Mouse (Mus musculus) heart, embryonic 12.5 days (tissue): ENCODE results near the gene Nup50. TPM values are rescaled to one million over a fixed set of nuclear protein-coding genes. Genes with fewer than 3 reads are reported as not detected.

Experiments used
- ATAC-seq: fragments of 200-750 bp; cut with Nextera tagmentation; 2 replicates; pipeline ENCODE4 v1.8.0; 2017; ENCODE audit warnings: moderate TSS enrichment, moderate library complexity; ENCODE audit not compliant: insufficient number of reproducible peaks, low FRiP score
- H3K27ac ChIP-seq: fragments of 300-500 bp; sonication (generic); 2 replicates; pipeline ENCODE4 v1.5.1; 2016; ENCODE audit warnings: mild to moderate bottlenecking, moderate library complexity; ENCODE audit not compliant: poor library complexity, severe bottlenecking
- H3K27me3 ChIP-seq: fragments of 300-500 bp; sonication (generic); replicated peaks from 2 replicates; pipeline ENCODE4 v1.6.1; 2016; ENCODE audit warnings: mild to moderate bottlenecking, moderate library complexity
- H3K36me3 ChIP-seq: fragments of 300-500 bp; sonication (generic); 2 replicates; pipeline ENCODE4 v1.6.1; 2016; ENCODE audit warnings: mild to moderate bottlenecking, moderate library complexity
- H3K4me1 ChIP-seq: fragments of 300-500 bp; sonication (generic); replicated peaks from 2 replicates; pipeline ENCODE4 v1.6.1; 2016; ENCODE audit warnings: mild to moderate bottlenecking
- H3K4me2 ChIP-seq: fragments of 300-500 bp; sonication (generic); 2 replicates; pipeline ENCODE4 v1.6.1; 2016; ENCODE audit warnings: mild to moderate bottlenecking, moderate library complexity
- H3K4me3 ChIP-seq: fragments of 300-500 bp; sonication (generic); 2 replicates; pipeline ENCODE4 v1.5.1; 2016; ENCODE audit warnings: mild to moderate bottlenecking
- H3K9ac ChIP-seq: fragments of 300-500 bp; sonication (generic); 2 replicates; pipeline ENCODE4 v1.6.1; 2016; ENCODE audit warnings: mild to moderate bottlenecking, moderate library complexity
- H3K9me3 ChIP-seq: fragments of 300-500 bp; sonication (generic); replicated peaks from 2 replicates; pipeline ENCODE4 v1.6.1; 2016; ENCODE audit warnings: mild to moderate bottlenecking, moderate library complexity
- WGBS: fragments of 180-500 bp; shearing (Covaris S2); methylation state at CpG from one replicate; pipeline ENCODE4 v1.1.7; 2016; 5-methylcytosine and 5-hydroxymethylcytosine counted together
- polyA plus RNA-seq: library from polyadenylated mRNA; unstranded; fragments of >200 nt; fragmentation: Nextera tagmentation; extraction: Ambion mirVana; gene quantifications from 2 replicates; pipeline ENCODE4 v1.2.1, GENCODE M21; 2016

The Nup50 gene
- polyA plus RNA-seq, 1 experiment from 2014 or later, result 32.3 TPM

DNA sequence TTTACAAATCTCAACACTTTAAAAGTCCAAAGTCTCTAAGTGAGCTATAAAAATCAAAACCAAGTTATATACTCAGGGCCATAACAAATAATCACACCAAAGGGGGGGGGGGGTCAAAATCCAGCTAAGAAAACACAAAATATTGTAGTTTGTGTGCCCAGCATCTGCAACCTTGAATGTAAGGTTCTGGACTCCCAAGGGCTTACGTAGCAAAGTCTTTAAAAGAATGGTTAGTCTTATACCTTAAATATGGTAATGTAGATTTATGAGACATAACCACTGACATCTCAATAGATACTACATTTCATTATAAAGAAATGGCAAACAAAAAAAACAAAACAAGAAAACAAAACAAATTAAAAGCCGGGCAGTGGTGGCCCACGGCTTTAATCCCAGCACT, 3.3 kb upstream of the Nup50 start, which contains the start of gene Gm29666:
Gene Gm29666, minus strand, starts transcription at position 101 of the 400 bp plus-strand sequence.
- Histone ChIP-seq H3K36me3 (no peaks in the 10 kb centered on the region; the same call in 1 of the 2 replicates), H3K9ac (no peak within 1 kb of the TSS), H3K27me3 (no peaks in the 10 kb centered on the region), H3K4me1 (peaks cover 11% of the 10 kb centered on the region), H3K4me3 (no peak within 1 kb of the TSS), H3K4me2 (no peak within 1 kb of the TSS), H3K9me3 (no peaks in the 10 kb centered on the region), H3K27ac (no peak within 1 kb of the TSS)
- ATAC-seq, result no peak
- 96% methylated on average over 3 of the region's 3 CpGs for WGBS

DNA sequence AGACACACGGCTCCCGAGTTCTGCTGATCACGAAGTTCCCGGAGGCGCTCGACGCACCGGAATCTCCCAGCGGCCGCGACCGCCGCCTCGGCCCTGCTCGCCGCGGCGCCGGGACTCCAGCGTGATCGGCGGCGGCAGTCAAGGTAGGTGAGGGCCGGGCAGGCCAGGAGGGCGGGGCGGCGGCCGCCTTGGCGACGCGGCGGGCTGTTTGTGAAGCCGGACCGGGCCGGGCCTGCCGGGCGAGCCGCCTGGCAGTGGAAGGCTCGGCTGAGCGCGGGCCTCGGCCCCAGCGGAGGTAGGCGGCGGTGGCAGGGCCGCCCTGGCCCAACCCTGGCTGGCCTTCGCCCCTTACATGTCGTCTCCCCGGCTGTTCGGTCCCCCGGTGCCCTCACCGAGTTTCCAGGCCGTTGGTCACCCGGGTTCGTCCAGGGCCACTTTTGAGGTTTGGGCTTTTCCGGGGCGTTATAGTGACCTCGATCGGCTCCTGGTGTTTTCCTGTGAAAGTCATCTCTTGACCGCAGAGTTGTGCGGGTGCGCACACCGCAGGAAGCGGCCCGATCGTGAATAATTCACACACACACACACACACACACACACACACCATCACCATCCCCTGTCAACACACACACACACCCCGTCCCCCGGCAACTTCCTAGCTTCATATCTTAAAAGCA, 434 bp downstream of the Nup50 start:
- H3K27me3 ChIP-seq, result no peaks in the 10 kb centered on the region
- H3K9ac ChIP-seq, result peak overlapping the region; percentile 99
- peaks cover 14% of the 10 kb centered on the region for H3K36me3 ChIP-seq
- peak overlapping the region; percentile 96 for H3K4me3 ChIP-seq
- WGBS, result under 1% methylated on average over 65 of the region's 68 CpGs
- peak overlapping the region; percentile 93 for H3K27ac ChIP-seq
- peak overlapping the region; percentile 81 for H3K4me2 ChIP-seq
- ATAC-seq, result peak; percentile 84
- H3K4me1 ChIP-seq, result peaks cover 21% of the 10 kb centered on the region
- no peaks in the 10 kb centered on the region for H3K9me3 ChIP-seq

DNA sequence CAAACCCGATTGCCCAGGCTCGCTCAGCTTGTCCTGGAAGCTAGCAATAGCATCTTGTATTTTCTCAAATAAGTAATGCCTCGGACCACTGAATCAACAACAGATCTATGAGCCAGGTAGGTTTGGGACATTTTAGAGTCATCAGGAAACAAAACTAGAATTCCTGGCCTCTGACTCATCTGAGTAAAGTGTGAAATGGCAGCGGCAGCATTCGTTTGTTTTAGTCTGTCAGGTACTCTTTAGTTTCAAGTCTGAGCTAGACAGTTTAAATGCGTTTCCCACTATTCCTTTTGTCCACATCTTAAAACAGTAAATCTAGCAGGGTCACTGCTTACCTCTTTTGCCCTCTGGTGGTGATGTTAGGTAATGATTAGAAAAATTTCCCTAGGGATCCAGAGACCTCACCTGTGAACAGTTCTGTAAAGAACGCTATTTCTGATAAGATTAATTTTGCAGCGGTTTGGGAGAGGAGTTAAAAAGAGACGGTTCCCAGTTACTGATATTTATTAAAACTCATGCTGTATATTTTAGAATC, 1.6 kb downstream of the Nup50 start:
- ATAC-seq, result no peak
- Histone ChIP-seq H3K4me3 (peak overlapping the region; percentile 96), H3K36me3 (peaks cover 26% of the 10 kb centered on the region), H3K27me3 (no peaks in the 10 kb centered on the region), H3K9ac (peak overlapping the region; percentile 99), H3K9me3 (no peaks in the 10 kb centered on the region), H3K4me2 (peak overlapping the region; percentile 81), H3K27ac (0 out of 2 replicates have a peak overlapping the region, but pooled peaks have one; percentile 21), H3K4me1 (peaks cover 21% of the 10 kb centered on the region)
- WGBS, result 10% methylated on average over 9 of the region's 9 CpGs

DNA sequence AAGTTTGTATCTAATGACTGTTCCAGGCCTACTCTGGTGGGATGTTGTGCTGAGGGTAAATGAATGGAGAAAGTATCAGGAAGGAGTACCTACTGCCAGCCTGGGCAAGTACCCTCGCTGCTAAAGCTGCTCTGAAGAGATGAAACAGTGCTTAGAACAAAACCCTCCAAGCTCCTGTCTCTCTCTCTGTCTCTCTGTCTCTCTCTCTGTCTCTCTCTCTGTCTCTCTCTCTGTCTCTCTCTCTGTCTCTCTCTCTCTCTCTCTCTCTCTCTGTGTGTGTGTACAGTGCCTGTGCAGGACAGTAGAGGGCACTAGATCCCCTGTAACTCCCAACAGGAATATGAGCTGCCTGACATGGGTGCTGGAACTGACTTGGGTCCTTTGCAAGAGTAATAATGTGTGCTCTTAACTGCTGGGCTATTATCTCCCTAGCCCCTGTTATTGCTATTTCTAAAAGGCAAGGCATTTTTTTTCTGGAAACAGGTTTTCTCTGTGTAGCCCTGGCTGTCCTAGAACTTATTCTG, 2.3 kb downstream of the Nup50 start:
- Histone ChIP-seq H3K27ac (no peak overlapping the region), H3K4me3 (no peak overlapping the region), H3K4me1 (peaks cover 21% of the 10 kb centered on the region), H3K4me2 (peak overlapping the region; percentile 27), H3K27me3 (no peaks in the 10 kb centered on the region), H3K9ac (0 out of 2 replicates have a peak overlapping the region, but pooled peaks have one; percentile 46), H3K9me3 (no peaks in the 10 kb centered on the region), H3K36me3 (peaks cover 33% of the 10 kb centered on the region)
- WGBS, result 74% methylated on average over 1 of the region's 1 CpGs
- no peak for ATAC-seq

DNA sequence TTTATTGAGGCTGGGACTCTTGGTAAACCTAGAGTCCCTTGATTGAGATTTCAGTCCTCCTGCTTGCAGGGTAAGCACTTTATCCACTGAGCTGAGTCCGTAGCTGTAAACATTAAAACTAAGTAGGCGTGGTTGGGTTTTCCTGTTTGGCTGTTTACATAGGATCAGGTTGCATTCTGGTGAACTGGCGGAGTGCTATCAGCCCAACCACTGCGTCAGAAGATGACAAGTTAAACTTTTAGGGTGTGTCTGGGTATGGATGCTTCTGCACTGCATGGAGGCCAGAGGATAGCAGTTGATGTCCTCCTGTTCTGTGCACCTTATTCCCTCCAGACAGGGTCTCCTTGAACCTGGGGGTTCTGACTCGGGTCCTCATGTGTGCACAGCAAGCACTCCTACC, 9.1 kb downstream of the Nup50 start:
- no peak overlapping the region for H3K27ac ChIP-seq

DNA sequence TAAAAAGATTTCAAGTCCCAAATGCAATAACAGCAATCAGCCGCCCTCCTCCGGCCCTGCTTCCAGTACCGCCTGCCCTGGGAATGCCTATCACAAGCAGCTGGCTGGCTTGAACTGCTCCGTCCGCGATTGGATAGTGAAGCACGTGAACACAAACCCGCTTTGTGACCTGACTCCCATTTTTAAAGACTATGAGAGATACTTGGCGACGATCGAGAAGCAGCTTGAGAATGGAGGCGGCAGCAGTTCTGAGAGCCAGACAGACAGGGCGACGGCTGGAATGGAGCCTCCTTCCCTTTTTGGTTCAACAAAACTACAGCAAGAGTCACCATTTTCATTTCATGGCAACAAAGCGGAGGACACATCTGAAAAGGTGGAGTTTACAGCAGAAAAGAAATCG, 11.7 kb downstream of the Nup50 start:
- Histone ChIP-seq H3K4me2 (no peak overlapping the region), H3K9me3 (no peaks in the 10 kb centered on the region), H3K9ac (no peak overlapping the region), H3K4me1 (0 out of 2 replicates have a peak, but pooled peaks cover 3% of the 10 kb centered on the region), H3K36me3 (peaks cover 99% of the 10 kb centered on the region), H3K27me3 (no peaks in the 10 kb centered on the region), H3K27ac (no peak overlapping the region), H3K4me3 (no peak overlapping the region)
- no peak for ATAC-seq
- WGBS, result 93% methylated on average over 16 of the region's 16 CpGs

More for the DNA sequence above, 9.1 kb downstream of the Nup50 start:
- H3K9ac ChIP-seq, result no peak overlapping the region
- no peak overlapping the region for H3K4me2 ChIP-seq
- no peak overlapping the region for H3K4me3 ChIP-seq
- H3K36me3 ChIP-seq, result peaks cover 97% of the 10 kb centered on the region
- WGBS, result 62% methylated on average over 5 of the region's 5 CpGs
- H3K4me1 ChIP-seq, result no peaks in the 10 kb centered on the region
- peak; percentile 69; the same call in 1 of the 2 replicates for ATAC-seq
- H3K27me3 ChIP-seq, result no peaks in the 10 kb centered on the region
- H3K9me3 ChIP-seq, result no peaks in the 10 kb centered on the region

DNA sequence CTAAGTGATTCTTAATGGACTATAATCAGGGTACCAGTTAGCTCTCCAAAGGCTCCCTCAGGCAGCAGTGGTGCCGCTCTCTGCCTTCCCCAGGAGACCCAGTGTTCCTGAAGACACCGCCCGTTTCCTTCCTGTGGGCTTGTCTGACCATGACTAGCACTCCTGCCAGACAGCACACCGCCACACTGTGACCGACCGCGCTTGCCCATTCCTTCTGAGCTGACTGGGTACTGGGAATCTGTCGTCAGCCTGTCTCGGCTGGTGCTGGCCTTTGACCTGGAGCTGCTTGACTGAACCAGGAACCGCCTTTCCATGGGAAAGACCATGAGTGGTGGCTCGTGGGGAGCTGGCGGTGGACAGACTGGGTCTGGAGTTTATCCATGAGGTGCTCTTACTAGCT, 16.9 kb downstream of the Nup50 start:
- H3K4me1 ChIP-seq, result peaks cover 13% of the 10 kb centered on the region
- 56% methylated on average over 12 of the region's 12 CpGs for WGBS
- no peaks in the 10 kb centered on the region for H3K27me3 ChIP-seq
- no peak overlapping the region for H3K9ac ChIP-seq
- H3K9me3 ChIP-seq, result no peaks in the 10 kb centered on the region
- ATAC-seq, result peak; percentile 31; the same call in 1 of the 2 replicates
- peaks cover 75% of the 10 kb centered on the region for H3K36me3 ChIP-seq
- H3K4me3 ChIP-seq, result no peak overlapping the region
- H3K27ac ChIP-seq, result no peak overlapping the region
- H3K4me2 ChIP-seq, result no peak overlapping the region

DNA sequence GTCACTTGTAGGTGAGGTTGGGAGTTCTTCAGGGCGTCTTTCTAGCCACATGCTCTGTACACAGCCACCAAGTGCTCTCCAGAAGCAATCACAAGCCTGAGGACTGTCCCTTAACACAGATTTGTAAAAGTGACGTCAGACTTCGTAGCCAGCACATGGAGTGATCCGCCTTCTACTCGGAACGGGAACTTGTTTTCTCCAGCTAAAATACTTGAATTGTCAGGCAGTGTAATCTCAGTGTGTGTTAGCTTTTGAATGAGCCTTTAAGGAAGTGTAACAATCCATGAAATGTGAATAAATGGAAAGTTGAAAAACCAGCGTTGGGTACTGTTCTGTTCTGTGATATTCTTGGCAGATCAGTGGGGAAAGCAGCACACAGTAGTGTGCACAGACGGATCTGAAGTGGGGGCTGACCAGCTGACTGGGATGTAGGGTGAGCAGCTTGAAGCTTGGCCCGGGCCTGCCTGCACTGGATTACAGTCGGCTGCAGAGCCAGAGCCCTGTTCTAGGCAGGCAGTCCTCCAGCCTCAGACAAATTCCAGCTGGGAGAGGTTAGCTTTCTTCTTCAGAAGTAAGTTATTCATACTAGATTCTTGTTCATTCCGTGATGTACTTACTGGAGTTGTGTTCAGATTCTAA, 19.6 kb downstream of the Nup50 start:
- H3K4me3 ChIP-seq, result no peak overlapping the region
- 70% methylated on average over 11 of the region's 11 CpGs for WGBS
- H3K4me1 ChIP-seq, result peaks cover 13% of the 10 kb centered on the region
- H3K36me3 ChIP-seq, result peaks cover 48% of the 10 kb centered on the region
- no peaks in the 10 kb centered on the region for H3K9me3 ChIP-seq
- no peak for ATAC-seq
- no peak overlapping the region for H3K27ac ChIP-seq
- no peak overlapping the region for H3K4me2 ChIP-seq
- H3K9ac ChIP-seq, result no peak overlapping the region
- no peaks in the 10 kb centered on the region for H3K27me3 ChIP-seq

DNA sequence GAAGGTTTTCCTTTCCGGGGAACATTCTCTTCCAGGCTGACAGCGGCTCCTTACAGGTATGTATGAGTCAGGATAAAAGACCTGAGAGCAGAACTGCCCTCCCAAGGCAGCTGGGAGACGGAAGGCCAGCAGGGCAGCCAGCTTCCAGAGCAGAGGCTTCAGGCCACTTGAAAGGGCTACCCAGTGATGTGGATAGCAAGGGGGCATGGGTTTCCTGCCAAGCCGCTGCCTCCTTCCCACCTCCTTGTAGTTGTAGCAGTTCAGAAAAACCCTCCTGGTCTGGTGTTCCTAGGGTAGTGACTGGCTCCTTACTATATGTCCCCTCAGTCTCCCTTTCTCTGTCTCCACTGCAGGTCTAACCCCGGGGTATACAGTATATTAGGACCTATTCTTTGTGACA, 21.1 kb downstream of the Nup50 start:
- peaks cover 19% of the 10 kb centered on the region for H3K4me1 ChIP-seq
- H3K4me2 ChIP-seq, result no peak overlapping the region
- H3K27me3 ChIP-seq, result no peaks in the 10 kb centered on the region
- no peak overlapping the region for H3K9ac ChIP-seq
- no peaks in the 10 kb centered on the region for H3K9me3 ChIP-seq
- peaks cover 45% of the 10 kb centered on the region for H3K36me3 ChIP-seq
- H3K27ac ChIP-seq, result peak overlapping the region; percentile 6; the same call in 1 of the 2 replicates
- no peak for ATAC-seq
- H3K4me3 ChIP-seq, result no peak overlapping the region
- 70% methylated on average over 5 of the region's 5 CpGs for WGBS

DNA sequence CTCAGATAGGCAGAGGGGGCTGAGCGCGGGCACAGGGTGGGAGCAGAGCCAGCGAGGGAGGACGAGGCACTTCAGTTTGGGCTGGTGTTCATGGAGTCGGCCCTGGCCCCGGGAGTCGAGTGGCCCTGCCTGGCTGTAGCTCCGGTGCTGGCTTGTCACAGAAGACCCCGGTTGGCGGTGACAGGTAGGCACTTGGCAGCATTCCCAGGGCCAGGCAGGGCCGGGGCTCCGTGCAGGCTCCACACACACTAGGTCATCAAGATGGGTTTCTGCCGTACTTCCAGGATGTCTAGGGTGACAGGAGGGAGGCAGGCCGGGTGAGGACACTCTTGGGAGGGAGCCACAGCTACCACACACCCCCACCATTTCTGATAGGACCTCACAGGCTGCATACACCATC, 25.8 kb downstream of the Nup50 start:
- Histone ChIP-seq H3K4me3 (no peak overlapping the region), H3K9ac (peak overlapping the region; percentile 10; the same call in 1 of the 2 replicates), H3K9me3 (no peaks in the 10 kb centered on the region), H3K27ac (no peak overlapping the region), H3K27me3 (no peaks in the 10 kb centered on the region), H3K4me1 (peaks cover 20% of the 10 kb centered on the region), H3K4me2 (no peak overlapping the region), H3K36me3 (peaks cover 57% of the 10 kb centered on the region)
- ATAC-seq, result no peak
- WGBS, result 43% methylated on average over 14 of the region's 14 CpGs

DNA sequence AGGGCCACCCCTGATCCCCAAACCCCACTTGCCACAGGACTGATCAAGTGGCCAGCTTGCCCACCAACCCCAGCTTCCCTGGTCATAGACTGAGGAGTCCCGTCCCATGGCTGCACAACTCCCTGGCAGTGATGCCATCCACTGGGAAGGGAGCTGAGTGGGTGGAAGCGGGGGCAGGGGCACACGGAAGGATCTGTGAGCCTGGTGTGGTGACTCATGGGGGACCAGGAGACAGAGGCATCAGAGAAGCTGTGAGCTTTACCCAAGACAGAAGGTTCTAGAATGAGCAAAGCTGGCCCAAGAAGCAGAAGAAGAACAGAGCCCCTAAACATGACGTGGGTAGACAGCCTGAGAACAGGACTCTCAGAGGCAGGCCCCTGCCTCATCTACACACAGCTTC, 26.8 kb downstream of the Nup50 start:
- Histone ChIP-seq H3K9me3 (no peaks in the 10 kb centered on the region), H3K9ac (no peak overlapping the region), H3K27ac (no peak overlapping the region), H3K4me1 (peaks cover 11% of the 10 kb centered on the region), H3K4me3 (no peak overlapping the region), H3K4me2 (no peak overlapping the region), H3K36me3 (peaks cover 62% of the 10 kb centered on the region), H3K27me3 (no peaks in the 10 kb centered on the region)
- ATAC-seq, result no peak
- WGBS, result 84% methylated on average over 4 of the region's 4 CpGs
